Mouse (Mus musculus) heart, adult 8-10 months (tissue): ENCODE data around the gene Palld. TPM values are rescaled to one million over a fixed set of nuclear protein-coding genes. Genes with fewer than 3 reads are reported as not detected.

ENCODE experiments used
- DNase-seq: peaks from one replicate; pipeline ENCODE4 v3.0.0; 2022; ENCODE audit warnings: low spot score
- total RNA-seq, 4 experiments: library from RNA; stranded (reverse); gene quantifications; 2 replicates each; pipeline ENCODE4 v1.2.4; 2022

Gene Palld
- total RNA-seq, 4 experiments from 2014 or later = 172 to 203 (median 189) TPM

DNA sequence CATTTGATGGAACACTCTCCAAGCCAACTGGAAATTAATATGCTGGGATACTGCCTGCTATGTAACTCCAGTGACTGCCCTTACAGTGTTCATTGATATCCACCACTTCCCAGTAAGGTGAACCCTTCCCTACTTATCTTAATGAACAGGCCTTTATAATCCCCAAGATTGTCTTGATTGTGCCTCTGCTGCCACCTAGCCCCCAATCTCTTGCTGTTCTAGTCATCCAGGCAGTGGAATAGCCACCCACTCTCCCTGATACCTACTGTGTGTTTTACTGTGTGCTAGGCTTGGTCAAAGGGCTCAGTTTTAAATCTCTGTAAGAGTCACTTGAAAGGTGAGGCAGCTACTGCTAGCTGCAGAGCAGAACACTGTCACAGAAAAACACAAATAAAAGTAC lies 216.2 kb downstream of the Palld start:
- DNase-seq = no peak

DNA sequence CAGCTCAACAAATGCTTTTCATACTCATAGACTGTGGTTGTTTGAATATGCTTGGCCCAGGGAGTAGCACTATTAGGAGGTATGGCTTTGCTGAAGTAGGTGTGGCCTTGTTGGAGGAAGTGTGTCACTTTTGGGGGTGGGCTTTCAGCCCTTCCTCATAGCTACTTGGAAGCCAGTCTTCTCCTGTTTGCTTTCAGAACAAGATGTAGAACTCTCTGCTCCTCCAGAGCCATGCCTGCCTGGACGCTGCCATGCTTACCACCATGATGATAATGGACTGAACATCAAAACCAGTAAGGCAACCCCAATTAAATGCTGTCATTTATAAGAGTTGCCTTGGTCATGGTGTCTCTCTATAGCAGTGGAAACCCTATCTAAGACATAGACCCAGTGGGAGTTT lies 217.2 kb downstream of the Palld start:
- no peak for DNase-seq

DNA sequence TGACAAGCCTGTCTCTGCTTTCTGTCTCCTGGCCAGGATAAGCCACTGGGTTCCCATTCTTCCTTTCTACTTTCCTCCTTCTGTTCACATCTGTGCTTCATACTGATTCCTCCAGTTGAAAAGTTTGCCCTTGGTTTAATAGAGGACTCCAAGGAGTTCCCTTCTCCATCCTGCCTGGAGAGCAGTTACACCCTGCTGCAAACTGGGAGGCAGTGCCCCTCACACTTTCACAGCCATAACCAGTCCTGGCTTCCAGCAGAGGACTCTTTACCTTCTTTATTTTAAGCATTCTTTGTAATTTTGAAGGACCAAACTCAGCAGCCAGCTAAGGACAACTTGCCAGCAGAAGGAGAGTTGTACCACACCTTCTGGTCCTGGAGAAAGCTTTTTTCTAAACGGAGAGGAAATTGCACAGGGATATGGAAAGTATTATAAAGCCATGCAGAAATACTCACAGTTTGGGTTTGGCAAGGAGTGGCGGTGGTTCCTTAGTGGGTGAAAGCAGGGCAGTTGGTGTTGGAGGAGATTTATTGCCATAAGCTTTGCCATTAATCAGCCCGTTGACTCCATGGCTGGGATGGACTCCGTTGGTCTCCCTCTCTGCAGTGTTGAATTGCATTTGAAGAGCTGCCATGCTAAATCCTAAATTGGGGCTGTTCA lies 218.1 kb downstream of the Palld start:
- no peak for DNase-seq

DNA sequence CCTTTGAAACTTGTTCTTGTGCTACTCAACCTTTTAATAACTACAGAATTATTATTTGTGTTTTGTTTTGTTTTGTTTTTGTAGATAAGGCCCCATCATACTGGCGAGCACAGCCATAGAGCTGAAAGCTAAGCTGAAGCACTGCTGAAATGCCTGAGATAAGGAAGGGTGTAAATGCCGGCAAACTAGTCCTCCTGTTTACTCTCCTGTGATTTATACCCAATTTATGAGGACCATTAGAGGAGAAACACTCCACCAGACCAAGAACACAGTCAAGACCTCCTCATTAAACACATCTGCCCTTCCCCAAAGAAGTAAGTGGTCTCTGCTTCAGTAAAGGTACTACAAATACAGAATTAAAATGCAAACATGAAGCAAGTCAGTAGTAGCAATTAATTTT lies 219.6 kb downstream of the Palld start:
- no peak for DNase-seq

DNA sequence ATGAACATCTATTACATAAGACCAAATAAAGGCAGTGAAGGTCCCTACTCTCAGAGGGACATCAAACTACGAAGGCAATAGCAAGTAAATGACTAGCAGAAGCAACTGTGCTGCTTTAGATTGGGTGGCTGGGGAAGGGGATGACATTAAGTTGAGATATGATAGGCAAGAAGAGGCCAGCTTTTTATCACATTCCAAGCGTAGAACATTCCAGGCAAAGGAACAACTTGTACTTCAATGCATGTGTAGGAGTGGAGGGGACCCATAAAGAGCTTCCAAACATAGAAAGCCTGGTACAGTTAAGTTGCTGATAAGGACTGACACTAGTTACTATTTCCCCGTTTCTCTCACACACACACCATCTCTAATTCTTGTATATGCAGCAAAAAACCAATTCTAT lies 221.3 kb downstream of the Palld start:
- peak; percentile 65 for DNase-seq

DNA sequence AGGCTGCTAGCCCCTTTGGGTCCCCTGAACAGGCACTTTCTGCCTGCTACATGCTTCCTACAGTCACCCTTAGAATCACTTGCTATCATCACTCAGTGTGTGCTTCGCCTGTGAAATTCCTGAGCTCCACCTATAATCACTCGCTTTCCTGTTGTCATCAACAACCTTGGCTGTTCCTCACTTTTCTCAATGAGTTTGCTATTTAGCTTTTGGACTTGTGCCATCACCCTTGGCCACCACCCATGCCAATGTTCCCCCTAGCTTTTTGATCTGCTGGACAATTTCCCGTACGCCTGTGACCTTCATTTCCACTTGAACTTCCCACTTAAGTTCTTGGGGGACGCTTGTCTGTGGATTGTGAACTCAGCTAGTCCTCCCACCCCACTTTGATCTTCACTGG lies 225.3 kb downstream of the Palld start:
- DNase-seq = peak; percentile 68

DNA sequence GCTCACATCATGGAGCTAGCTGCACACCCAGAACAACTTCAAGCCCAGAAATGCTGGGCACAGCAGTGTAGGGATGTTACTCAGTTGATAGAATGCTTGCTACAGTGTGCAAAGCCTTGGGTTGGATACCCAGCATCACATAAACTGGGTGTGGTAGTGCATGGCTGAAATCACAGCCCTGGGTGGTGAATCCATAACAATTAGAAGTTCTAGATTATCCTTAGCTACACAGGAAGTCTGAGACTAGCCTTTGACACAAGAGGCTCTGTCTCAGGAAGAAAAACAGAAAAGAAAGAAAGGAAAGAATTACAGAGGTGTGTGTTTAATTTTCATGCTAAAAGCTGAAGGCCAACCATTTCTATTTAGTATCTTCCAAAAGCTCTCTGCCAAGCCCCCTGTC lies 231.3 kb downstream of the Palld start:
- DNase-seq = no peak

DNA sequence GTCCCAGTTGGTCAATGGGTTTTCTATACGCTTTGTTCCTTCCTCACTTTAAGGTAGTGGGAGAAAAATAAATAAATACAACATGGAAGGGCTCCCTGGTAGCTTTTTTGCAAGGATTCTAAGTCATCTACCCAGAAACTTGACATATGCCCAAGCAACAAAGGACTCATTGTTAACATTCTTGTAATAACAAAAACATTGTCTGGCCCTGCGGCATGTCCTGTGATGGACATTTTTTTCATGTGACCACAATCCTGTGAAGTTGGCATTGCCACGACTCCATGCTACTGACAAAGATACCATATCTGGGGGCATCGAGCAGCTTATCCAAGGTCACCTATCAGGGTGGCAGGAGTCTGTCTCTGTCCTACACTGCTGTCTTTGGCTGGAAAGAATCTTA lies 232.1 kb downstream of the Palld start:
- DNase-seq = no peak

DNA sequence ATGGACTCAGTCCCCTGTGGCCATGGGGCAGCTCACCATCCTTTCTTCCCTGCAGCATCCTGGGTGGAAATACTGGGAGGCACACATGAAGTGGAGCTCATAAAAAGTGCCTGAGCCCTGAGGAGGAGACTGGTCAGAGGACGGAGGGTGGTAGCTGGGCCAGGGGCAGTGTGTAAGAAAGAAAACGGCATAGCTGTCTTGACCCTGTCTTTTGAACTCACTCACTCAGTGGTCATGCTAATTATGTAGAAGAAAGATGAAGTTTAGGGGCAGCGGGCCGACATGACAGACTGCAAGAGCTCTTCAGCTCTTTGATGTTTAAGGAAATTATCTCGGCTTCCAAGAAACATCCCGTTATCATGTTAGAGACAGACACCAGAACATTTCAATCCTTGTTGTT lies 235.6 kb downstream of the Palld start:
- DNase-seq = no peak

DNA sequence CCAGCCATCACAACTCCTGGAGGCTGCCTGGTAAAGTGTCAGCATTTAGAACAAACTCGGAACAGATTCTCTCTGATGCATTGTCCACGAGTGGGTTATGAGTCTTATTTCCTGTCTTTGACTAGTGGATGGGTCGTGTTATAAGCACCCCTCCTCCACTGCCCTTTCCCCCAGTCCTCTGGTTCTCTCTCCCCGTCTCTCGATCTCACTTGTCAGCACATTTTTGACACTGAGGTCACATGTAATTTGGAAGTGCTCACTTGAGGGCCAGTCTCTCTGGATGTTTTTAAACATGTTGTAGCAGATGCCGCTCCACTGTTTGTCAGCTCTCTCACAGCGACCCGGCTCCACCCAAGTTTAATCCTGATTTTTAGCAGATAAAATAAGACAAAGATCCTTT lies 237.5 kb downstream of the Palld start:
- DNase-seq = peak; percentile 33

DNA sequence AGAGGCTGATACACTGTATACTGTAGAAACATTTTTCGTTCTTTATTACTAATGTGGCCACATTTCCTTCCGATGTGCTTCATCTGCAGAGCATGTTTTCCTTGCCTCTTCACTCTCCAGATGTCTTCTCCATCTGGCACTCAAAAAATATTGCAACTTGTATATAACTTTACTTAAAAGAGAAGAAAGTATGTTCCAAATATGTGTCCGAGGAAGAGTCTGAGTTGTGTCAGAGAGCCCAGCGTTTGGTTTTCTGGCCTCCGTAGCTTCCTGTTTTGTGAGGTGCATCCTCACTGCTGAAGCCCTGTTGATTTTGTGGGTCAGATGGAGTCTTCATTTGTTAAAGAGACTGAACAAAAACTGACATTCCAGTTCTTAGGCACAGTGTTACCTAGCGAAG lies 238.3 kb downstream of the Palld start:
- no peak for DNase-seq

DNA sequence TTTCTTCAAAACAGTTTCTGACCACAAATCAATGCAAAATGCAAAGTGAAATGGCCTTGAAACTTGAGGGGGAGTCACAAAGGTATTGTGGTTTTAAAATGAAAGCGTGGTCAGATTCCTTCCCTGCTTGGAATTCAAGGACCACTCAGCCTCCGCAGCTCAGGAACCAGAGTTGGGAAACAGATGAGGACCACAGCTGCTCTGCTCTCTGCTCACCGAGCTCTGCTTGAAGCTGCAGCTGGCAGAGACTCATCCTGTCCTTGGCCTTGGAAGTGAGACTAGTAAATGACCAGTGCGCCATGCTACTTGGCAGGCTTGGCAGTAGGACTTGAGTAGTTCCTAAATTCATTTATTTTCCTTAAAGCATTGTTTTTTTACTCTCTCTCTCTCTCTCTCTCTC lies 239.7 kb downstream of the Palld start:
- no peak for DNase-seq

DNA sequence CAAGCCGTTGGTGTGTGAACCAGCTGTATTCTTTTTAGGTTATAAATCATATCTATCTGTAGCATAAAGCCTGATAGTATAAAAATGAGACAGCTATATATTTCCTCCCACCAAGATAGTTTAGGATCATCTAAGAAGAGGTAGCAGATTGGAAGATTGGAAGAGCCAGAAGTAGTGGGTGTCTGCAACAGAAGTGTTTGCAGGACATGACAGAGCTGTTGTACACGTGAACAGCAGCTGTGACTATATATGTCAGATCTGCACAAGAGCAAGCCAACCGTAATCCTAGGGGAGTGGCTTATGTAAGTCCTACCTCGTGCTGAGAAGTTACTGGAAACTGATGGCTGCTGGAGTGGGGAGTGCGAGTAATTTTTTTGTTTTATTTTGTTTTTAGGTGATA lies 240.9 kb downstream of the Palld start:
- DNase-seq = no peak

DNA sequence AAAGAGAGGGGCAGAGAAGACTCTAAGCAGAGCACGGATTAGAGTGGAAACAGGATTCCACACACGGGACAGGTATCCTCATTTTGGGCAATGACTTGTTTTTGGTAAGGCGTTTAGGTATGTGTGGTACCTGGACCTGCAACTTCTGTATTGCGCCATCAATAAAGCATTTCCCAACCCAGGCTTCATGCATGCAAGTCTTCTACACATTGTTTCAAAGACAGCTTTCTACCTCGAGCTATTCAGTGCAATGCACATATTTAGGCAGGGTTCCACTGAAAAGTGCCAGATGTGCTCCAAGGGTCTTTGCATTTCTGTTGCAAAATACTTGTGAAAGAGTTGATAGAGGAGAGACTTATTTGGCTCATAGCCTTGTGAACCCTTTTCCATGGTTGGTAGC lies 241.5 kb downstream of the Palld start:
- no peak for DNase-seq

DNA sequence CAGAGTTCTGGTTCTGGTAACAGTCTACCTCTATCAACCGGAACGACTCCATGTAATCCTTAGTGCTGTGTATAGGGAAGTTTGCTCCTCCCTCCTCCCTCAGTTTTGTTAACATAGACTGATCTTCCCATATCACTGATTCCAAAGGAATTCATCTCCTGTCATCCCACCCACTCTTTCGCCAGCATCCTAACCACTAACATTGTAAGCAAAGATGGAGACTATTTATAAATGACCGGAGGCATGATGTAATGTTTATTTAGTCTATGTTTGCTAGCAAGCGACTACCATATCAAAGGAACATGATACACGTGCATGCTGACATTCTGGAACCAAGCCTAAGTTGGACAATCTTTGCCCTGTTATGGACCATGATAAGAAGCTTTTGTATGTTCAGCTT lies 250.5 kb downstream of the Palld start:
- no peak for DNase-seq

DNA sequence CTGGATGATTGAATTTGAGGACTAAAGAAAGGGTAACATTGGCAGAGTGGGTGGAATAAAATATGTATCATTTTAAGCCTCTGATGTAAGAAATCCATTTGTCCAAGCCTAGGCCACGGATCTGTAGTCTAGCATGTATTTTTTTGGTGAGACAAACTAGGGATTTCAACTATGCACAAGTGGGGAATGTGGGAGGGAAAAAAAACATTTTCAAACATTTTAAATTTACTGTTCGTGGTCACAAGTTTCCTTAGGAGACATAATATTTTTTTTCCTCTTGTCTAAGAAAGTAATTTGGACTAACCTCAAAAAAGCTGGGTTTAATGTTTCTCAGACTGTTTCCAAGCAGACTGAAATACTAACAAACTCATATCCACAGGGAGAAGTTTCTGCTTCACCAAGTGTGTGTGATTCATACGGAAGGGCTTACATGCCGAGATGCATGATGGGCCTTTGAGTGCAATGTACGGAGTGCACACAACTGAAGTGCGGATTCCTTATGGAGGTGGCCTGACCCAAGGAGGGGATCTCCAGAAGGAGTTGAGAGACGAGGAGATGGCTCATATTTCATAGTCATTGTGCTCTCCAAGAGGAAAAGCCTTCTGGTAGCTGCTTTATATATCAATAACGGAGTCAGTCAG lies 256.2 kb downstream of the Palld start:
- no peak for DNase-seq

DNA sequence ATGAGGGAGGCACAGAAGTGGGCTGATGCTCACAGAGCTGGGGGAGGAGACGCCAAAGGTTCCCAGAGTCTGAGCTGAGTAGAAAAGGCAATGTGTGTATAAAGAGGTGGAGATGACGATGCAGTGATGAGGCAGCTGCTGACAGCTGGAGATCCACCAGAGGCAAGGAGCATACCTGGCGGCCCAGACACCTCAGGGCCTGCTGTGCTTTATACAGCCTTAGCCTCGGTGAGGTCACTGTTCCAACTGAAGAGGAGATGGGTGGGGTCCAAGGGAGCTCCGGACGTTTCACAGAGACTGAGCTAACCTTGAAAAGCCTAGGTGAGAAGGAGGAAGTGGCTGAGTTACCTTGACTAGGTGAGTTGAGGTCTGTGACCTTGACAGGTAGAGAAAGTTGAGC lies 256.8 kb downstream of the Palld start:
- no peak for DNase-seq

DNA sequence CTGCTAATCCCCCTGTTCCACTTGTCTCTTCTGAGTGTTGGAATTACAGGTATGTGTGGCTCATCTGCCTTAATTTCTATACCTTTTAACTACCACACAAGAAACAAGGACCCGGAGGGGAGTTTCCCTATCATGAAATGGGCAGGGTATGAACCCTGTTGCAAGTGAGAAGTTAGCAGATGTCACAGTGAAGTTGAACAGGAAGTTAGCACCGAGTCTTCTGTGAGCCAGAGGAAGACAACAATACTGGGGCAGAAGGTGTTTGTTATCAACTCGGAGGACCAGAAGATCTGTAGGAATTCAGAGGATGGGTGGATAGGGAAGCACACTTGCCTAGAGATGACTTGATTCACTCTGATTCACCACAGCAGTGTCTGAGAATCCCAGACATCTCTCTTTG lies 259.3 kb downstream of the Palld start:
- no peak for DNase-seq

DNA sequence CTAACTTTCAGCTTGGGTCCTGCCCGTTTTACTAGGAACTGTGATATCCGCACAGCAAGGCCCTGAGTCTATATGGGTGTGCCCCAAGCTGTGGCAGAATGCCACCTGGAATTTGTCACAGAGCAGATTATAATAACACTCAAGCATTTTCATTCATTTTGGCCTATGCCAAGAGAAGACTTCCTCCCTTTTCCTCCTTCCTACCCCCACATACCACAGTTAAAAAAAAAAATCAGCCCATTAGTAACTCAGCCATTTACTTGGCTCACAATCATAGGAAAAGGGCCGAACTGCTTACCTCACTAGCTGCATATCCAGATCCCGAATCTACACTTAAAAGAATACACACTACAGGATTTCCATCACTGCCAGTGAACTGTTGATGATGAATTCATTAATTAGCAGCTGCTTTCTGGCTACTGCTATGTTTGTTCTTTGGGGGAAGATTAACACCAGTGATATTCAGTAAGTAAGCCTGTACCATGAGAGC lies 260.1 kb downstream of the Palld start:
- DNase-seq = peak; percentile 55

DNA sequence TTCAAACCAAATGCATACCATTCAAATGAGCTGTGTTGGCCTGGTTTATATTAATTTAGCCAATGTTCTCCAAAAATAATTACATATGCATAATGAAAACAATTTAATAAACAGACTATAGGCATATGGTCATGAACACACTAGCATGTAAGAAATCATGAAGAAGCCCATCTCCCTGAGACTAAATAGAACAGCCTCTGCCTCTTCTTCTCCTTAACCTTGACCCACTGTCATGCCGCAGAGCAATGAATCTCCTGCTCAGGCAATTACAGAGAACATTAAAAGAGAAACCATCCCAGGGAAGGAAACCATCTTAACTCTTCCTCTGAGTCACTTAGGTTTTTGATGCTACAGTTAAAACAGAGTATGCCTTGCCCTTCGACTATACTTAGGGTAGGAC lies 262.9 kb downstream of the Palld start:
- DNase-seq = no peak

DNA sequence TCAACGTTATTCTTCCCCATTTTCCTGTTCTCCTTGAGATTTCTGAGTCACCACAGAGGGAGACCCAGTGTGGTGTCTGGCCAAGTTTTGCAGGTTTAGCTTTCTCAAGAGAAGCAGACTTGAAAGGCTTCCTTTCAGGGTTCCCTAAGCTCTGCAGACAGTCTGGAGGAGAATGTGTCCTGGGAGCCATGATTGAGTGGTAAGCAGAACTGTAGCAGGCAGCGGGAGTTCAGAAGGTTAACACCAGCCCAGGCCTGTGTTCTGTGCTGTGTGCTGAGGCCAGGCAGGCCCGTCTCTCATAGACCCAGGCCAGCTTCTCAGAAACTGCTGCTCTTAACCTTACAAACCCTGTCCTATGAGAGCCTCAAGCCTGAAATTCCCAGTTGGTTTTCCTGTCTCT lies 263.5 kb downstream of the Palld start:
- DNase-seq = no peak

DNA sequence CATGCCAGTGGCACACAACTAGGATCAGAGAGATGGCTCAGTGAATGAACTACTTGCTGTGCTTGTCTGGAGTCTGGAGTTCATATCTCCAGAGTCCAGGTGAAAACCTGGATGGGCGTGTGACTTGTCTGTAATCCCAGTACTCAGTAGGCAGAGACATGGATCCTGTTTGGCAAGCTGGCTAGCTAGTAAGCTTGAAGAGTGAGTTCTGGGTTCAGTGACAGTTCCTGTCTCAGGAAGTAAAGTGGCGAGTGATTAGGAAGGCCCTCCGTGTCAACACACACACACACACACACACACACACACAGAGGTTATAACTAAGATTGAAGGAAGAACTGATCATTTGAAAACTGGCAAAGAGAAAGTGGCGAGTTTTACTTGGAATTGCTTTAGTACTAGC lies 264.8 kb downstream of the Palld start:
- no peak for DNase-seq

DNA sequence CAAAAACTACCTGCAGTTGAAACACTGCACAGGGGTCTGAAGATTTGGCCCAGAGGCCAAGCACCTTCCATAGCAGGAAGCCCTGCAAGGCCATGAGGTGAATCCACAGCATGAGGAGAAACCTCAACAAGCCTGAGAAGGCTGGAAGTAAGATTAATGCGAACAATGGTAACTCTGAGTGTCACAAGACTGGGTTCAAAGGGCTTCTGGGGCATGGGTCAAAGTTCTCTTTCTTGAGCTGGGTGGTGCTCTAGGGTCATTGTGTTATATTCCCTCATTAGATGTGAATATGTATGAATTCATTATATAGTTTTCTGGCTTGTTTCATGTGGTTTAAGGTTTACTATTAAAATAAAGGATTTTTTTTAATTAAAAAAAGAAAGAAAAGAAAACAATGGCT lies 267.7 kb downstream of the Palld start:
- DNase-seq = no peak

DNA sequence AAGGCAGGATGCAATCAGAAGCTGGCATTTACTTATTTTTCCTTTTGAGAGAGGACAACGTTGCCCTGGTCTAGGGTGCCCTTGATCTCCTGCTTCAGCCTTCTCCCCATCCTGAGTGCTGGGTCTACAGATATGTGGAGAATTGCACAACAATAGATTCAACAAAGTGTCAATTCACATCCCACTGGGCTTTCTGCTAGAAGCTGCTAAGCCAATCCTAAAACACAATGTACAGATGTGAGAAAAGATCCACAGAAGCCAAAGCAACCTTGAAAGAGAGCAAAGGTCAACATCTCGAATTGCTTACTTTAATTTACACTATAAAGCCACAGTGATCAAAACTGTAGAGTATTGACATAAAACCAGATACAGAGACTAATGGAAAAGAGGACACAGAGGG lies 270.2 kb downstream of the Palld start:
- DNase-seq = no peak
